Mouse (Mus musculus): ENCODE data around the gene Capn1. TPM values are rescaled to one million over a fixed set of nuclear protein-coding genes. Genes with fewer than 3 reads are reported as not detected.
A peak's percentile ranks its signal among the peaks of the same experiment; 100 is the strongest.

The Capn1 gene
- polyA plus RNA-seq, 1 experiment: 110 TPM

DNA sequence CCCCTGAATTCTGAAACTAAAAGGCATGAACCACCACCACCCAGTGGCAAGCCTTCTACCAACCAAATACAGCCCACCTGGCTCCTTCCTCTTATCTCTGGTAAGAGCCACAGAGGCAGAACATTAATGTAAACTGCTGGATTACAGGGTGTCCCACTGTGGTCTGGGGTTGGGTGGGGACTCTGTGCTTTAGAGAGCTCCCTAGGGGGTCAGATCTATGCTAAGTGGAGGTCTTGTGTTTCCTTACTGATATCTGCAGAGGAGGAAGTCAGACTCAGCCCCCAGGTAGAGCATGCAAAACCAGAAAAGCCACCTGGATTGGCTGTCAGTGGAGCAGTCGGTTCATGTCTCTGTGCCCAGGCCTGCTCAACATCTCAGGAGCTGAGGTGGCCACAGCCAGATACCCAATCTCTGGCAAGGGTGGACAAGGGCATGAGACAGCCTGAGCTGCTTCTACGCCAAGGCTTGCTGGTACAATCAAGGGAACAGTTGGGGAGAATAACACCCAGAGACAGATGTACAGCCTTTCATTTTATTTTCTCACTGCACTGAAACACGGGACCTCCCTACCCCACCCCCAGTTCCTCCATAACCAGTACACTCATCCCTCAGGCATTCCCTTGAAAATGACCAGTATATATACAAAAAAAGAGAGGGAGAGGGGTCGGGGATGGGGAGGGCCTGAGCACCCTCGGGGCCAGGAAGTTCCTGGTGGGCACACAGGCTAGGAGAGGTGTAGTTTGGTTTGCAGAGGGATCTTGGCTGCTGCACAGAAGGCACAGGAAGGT is 27.5 kb downstream of the Capn1 start:
- no peak overlapping the region for H3K4me3 ChIP-seq
- no peaks in the 10 kb centered on the region for H3K79me2 ChIP-seq (ENCODE audit: control insufficient read depth, insufficient read depth)
- peak overlapping the region; percentile 53 for H3K4me2 ChIP-seq (ENCODE audit: low read depth)
- H3ac ChIP-seq (ENCODE audit: control insufficient read depth, insufficient read length): no peak overlapping the region
- no peaks in the 10 kb centered on the region for H3K27me3 ChIP-seq (ENCODE audit: control insufficient read depth, insufficient read depth, insufficient read length)
- H3K36me3 ChIP-seq (ENCODE audit: control insufficient read depth, insufficient read depth): peaks cover 11% of the 10 kb centered on the region
- TF ChIP-seq USF1 (IDR thresholded peaks at IDR 0.05; ENCODE audit: low read depth) (no peak), E2F4 (IDR thresholded peaks at IDR 0.05; ENCODE audit: insufficient read depth) (no peak), MYOD1 (IDR thresholded peaks at IDR 0.05; ENCODE audit: control insufficient read depth in 1 of 3, insufficient read length in 2 of 3, low read depth in 2 of 3) (peak in 1 of 3 experiments; percentile 4), MAX (IDR thresholded peaks at IDR 0.05; ENCODE audit: low read depth) (no peak)

DNA sequence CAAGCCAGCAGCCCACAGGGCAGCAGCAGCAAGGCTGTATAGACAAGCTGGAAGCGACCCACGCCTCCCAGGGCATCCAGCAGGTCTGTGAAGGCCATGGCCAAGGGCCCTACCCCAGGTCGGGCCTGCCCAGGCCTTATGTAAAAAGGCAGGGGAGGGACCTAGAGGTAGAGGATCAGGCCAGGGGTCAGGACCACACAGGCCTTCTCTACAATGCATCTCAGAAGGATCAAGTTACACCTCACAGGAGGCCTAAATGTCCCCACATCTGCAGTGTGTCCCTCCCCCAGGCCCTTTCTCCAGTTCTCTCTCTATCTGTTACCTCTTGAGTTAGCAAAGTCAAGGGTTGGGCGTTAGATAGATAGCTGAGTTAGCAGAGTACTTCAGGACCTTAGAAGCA is 29.7 kb downstream of the Capn1 start, which contains the start of gene Slc22a20:
TSS of gene Slc22a20 (minus strand) at position 101 of the 400 bp plus-strand sequence.
- Histone ChIP-seq H3K36me3 (ENCODE audit: control insufficient read depth, insufficient read depth) (peaks cover 5% of the 10 kb centered on the region), H3ac (ENCODE audit: control insufficient read depth, insufficient read length) (no peak within 1 kb of the TSS), H3K4me3 (no peak within 1 kb of the TSS), H3K79me2 (ENCODE audit: control insufficient read depth, insufficient read depth) (no peaks in the 10 kb centered on the region), H3K27me3 (ENCODE audit: control insufficient read depth, insufficient read depth, insufficient read length) (no peaks in the 10 kb centered on the region), H3K4me2 (ENCODE audit: low read depth) (no peak within 1 kb of the TSS)
- no peak for TF ChIP-seq TCF12 (IDR thresholded peaks at IDR 0.05; ENCODE audit: insufficient read depth, poor library complexity, severe bottlenecking)
- TF ChIP-seq TCF3 (IDR thresholded peaks at IDR 0.05; ENCODE audit: insufficient read length, low read depth): no peak
- TF ChIP-seq SRF (IDR thresholded peaks at IDR 0.05; ENCODE audit: control insufficient read depth, insufficient read length, low read depth): no peak
- no peak for TF ChIP-seq POLR2AphosphoS2 (IDR thresholded peaks at IDR 0.05; ENCODE audit: insufficient read length, low read depth)
- TF ChIP-seq POLR2A (IDR thresholded peaks at IDR 0.05; ENCODE audit: insufficient read length, low read depth): no peak
- no peak for TF ChIP-seq E2F4 (IDR thresholded peaks at IDR 0.05; ENCODE audit: insufficient read depth)
- no peak for TF ChIP-seq MAX (IDR thresholded peaks at IDR 0.05; ENCODE audit: low read depth)
- TF ChIP-seq REST (IDR thresholded peaks at IDR 0.05; ENCODE audit: insufficient read depth, insufficient read length): no peak
- TF ChIP-seq USF1 (IDR thresholded peaks at IDR 0.05; ENCODE audit: low read depth): no peak
- no peak for TF ChIP-seq CEBPB (IDR thresholded peaks at IDR 0.05; ENCODE audit: insufficient read depth, poor library complexity, severe bottlenecking)
- no peak for TF ChIP-seq MYOD1 (IDR thresholded peaks at IDR 0.05; ENCODE audit: control insufficient read depth in 1 of 3, insufficient read length in 2 of 3, low read depth in 2 of 3)
- no peak for TF ChIP-seq MYOG (IDR thresholded peaks at IDR 0.05; ENCODE audit: control insufficient read depth in 1 of 3, insufficient read depth in 1 of 3, insufficient read length in 2 of 3, low read depth in 2 of 3)

DNA sequence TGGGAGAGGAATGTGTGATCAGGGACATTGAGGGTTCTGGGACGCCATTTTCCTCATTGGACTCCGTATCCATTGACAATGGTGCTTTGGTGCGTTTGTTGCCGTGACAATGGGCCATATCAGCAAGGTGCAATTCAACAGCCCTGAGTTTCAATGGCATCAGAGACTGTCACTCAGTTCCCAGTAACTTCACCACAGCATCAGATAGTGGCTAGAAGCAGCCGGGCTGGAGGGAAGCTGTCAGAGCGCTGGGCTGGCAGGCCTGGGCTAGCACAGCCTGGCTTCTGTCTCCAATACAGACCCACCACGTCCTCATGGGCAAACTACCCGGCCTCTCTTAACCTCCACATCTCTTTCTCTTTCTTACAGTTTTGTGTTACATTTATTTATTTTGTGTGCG is 35.2 kb downstream of the Capn1 start:
- H3K79me2 ChIP-seq (ENCODE audit: control insufficient read depth, insufficient read depth): no peaks in the 10 kb centered on the region

DNA sequence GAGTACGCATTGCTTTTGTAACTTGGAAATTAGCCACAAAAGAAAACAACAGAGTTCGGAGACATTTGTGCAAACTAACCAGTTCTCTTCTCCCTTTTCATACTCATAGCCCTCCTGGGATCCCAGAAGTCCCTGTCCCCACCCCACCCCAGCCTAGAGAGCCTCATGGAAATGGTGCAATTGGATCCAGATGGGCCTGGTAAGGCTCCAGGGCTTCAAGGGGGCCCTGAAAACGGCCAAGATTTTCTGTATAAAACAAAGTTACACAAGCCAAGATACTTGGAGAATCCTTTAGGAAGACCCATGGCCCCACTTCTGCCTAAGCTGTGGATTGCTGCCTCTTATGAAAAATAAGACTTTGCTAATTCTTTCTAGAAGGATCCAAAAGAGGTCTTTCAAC is 38.0 kb downstream of the Capn1 start:
- Histone ChIP-seq H3K4me2 (ENCODE audit: low read depth) (no peak overlapping the region), H3K27me3 (ENCODE audit: control insufficient read depth, insufficient read depth, insufficient read length) (no peaks in the 10 kb centered on the region)

More for the DNA sequence above, 35.2 kb downstream of the Capn1 start:
- H3K36me3 ChIP-seq (ENCODE audit: control insufficient read depth, insufficient read depth): no peaks in the 10 kb centered on the region
- H3K4me2 ChIP-seq (ENCODE audit: low read depth): no peak overlapping the region
- H3K27me3 ChIP-seq (ENCODE audit: control insufficient read depth, insufficient read depth, insufficient read length): no peaks in the 10 kb centered on the region
- H3ac ChIP-seq (ENCODE audit: control insufficient read depth, insufficient read length): no peak overlapping the region
- TF ChIP-seq USF1 (IDR thresholded peaks at IDR 0.05; ENCODE audit: low read depth) (no peak), E2F4 (IDR thresholded peaks at IDR 0.05; ENCODE audit: insufficient read depth) (no peak), SRF (IDR thresholded peaks at IDR 0.05; ENCODE audit: control insufficient read depth, insufficient read length, low read depth) (no peak), MYOD1 (IDR thresholded peaks at IDR 0.05; ENCODE audit: control insufficient read depth in 1 of 3, insufficient read length in 2 of 3, low read depth in 2 of 3) (no peak), REST (IDR thresholded peaks at IDR 0.05; ENCODE audit: insufficient read depth, insufficient read length) (no peak), MYOG (IDR thresholded peaks at IDR 0.05; ENCODE audit: control insufficient read depth in 1 of 3, insufficient read depth in 1 of 3, insufficient read length in 2 of 3, low read depth in 2 of 3) (no peak), TCF12 (IDR thresholded peaks at IDR 0.05; ENCODE audit: insufficient read depth, poor library complexity, severe bottlenecking) (no peak), CEBPB (IDR thresholded peaks at IDR 0.05; ENCODE audit: insufficient read depth, poor library complexity, severe bottlenecking) (no peak), MAX (IDR thresholded peaks at IDR 0.05; ENCODE audit: low read depth) (no peak), POLR2AphosphoS2 (IDR thresholded peaks at IDR 0.05; ENCODE audit: insufficient read length, low read depth) (no peak)
- H3K4me3 ChIP-seq: no peak overlapping the region

More for the DNA sequence above, 38.0 kb downstream of the Capn1 start:
- no peak for TF ChIP-seq POLR2A (IDR thresholded peaks at IDR 0.05; ENCODE audit: insufficient read length, low read depth)
- TF ChIP-seq E2F4 (IDR thresholded peaks at IDR 0.05; ENCODE audit: insufficient read depth): no peak
- no peak for TF ChIP-seq POLR2AphosphoS2 (IDR thresholded peaks at IDR 0.05; ENCODE audit: insufficient read length, low read depth)
- no peak for TF ChIP-seq SRF (IDR thresholded peaks at IDR 0.05; ENCODE audit: control insufficient read depth, insufficient read length, low read depth)
- no peak for TF ChIP-seq TCF3 (IDR thresholded peaks at IDR 0.05; ENCODE audit: insufficient read length, low read depth)
- TF ChIP-seq REST (IDR thresholded peaks at IDR 0.05; ENCODE audit: insufficient read depth, insufficient read length): no peak
- TF ChIP-seq USF1 (IDR thresholded peaks at IDR 0.05; ENCODE audit: low read depth): no peak
- TF ChIP-seq CEBPB (IDR thresholded peaks at IDR 0.05; ENCODE audit: insufficient read depth, poor library complexity, severe bottlenecking): no peak
- no peak for TF ChIP-seq TCF12 (IDR thresholded peaks at IDR 0.05; ENCODE audit: insufficient read depth, poor library complexity, severe bottlenecking)
- no peak for TF ChIP-seq MAX (IDR thresholded peaks at IDR 0.05; ENCODE audit: low read depth)
- TF ChIP-seq MYOD1 (IDR thresholded peaks at IDR 0.05; ENCODE audit: control insufficient read depth in 1 of 3, insufficient read length in 2 of 3, low read depth in 2 of 3): no peak
- TF ChIP-seq MYOG (IDR thresholded peaks at IDR 0.05; ENCODE audit: control insufficient read depth in 1 of 3, insufficient read depth in 1 of 3, insufficient read length in 2 of 3, low read depth in 2 of 3): no peak
- no peak overlapping the region for H3ac ChIP-seq (ENCODE audit: control insufficient read depth, insufficient read length)
- no peak overlapping the region for H3K4me3 ChIP-seq
- no peaks in the 10 kb centered on the region for H3K79me2 ChIP-seq (ENCODE audit: control insufficient read depth, insufficient read depth)
- no peaks in the 10 kb centered on the region for H3K36me3 ChIP-seq (ENCODE audit: control insufficient read depth, insufficient read depth)

All from myocyte (in vitro differentiated cells).